Mouse (Mus musculus) urinary bladder, adult 2 months (tissue): Measurements from ENCODE around the gene Tmem132a. TPM values are rescaled to one million over a fixed set of nuclear protein-coding genes. Genes with fewer than 3 reads are reported as not detected.

ENCODE experiments used
- DNase-seq: peaks from one replicate; pipeline ENCODE4 v3.0.0; 2022; ENCODE audit warnings: low spot score
- polyA plus RNA-seq: library from polyadenylated mRNA; depleted of rRNA; stranded (reverse); fragments of >200 nt; gene quantifications from 2 replicates; pipeline ENCODE4 v1.2.3, GENCODE M21; 2012; rRNA removed

Tmem132a gene
- polyA plus RNA-seq: 14.7 and 16.5 TPM in 2 replicates

DNA sequence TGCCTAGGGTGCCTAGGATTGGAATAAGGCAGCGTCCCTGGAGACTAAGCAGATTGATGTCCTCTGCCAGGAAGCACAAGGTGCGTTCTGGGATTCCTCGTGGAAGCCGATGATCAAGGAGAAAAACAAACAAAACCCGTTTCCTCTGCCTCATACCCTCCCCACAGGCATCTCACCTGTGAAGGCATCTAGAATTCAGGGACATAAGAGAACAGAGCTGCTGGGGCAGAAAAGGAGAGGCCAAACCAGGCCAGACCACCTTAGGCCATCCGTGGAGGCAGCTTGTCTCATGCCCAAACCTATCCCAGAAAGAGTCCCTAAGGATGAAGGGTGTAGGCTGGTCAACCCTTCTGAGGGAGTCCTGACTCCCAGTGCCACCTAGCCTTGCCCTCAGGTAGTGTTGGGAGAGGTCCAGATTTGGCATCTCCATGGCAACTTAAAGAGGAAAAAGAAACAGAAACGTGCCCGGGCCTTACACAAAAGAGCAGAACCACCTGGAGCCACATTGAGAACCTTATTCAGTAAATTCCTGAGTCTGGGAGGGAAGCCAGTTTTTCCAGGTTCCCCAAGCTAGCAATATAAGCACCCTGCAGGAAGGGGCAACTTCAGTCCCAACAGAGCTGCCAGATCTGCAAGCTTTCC is at the start of gene Tmem132a:
Gene Tmem132a, minus strand, starts transcription at position 55 of the 642 bp plus-strand sequence.
- no peak for DNase-seq

DNA sequence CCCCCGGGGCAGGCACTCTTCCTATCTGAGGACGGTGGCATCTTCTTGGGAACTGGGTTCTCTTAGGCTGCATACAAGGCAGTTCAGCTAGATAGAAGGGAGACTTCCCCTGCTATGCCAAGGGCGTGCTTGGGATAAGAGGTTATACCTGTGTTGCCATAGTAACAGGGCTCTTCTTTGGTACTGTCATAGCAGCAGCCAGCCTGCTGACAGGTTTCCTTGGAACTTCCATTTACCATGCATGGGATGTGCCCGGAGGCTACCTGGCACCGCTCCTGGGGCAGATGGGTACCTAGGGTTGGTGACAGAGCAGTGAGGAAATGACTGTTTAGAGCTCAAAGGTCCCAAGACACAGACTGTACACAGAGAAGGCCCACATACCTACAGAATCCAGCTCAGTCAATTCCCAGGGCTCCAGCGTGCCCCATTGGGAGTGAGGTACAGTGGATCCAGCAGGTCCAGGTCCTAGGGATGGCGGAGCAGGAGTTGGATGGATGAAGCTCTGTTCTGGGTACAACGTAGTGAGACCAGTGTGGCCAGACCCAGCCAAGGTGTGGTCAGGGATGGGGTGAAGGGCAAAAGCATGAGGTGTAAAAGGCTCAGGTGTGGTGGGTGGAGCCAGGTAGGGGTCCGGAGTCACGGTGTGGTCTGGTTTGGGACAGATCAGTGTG is 48.7 kb upstream of the Tmem132a start:
- no peak for DNase-seq

DNA sequence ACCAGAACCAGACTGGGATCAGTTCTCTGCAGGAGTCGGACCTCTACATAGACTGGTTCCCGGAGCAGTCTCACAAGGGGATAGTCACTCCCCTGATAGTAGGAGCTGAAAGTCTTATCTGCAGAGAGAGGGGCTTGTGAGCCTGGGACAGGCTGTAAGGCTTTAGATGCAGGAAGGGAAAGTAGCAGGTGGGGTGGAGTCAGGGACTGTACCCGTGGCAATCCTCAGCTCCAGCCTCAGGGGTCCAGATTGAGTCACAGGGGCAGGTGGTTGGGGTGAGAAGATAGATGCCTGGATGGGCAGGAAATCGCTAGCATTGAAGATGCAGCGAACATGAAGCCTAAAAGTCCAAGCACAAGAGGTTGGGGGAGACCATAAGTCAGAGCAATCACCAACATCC is 46.8 kb upstream of the Tmem132a start:
- no peak for DNase-seq

DNA sequence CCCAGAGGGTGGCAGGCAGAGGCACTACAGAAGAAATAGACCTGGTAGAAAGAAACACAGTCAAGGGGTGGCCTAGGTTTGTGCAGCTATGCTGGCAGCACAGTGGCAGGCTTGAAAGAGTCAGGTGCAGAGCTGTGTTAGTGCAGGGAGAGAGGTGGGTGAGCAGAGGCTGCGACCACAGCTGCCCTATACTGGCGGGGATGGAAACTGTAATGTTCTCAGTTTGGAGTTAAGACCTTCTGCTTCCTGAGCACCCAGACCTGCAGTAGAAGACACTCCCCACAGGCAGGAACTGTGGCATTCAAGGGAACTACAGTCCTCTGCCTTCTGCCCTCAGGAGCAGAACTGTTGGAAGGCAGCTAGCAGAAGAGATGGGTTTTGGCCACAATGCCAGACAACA is 45.1 kb upstream of the Tmem132a start:
- no peak for DNase-seq

DNA sequence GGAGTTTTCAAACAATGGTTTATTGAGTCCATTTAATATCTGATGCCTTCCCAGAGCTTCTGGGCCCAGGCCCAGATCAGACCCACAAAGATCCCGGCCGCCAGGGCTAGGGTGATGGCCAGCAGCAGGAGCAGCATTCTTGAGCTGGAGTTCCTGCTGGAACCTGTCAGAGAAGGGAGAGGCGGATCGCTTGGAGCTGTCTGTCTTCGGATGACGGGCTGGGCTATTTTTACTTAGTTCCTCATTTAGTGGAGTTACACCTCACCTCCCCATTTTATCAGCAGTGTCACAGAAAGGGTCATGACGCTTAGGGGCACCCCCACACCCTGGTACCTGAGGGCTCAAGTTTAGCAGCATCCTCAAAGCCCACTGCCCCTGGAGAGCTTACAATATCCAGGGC is 44.6 kb upstream of the Tmem132a start:
- no peak for DNase-seq

DNA sequence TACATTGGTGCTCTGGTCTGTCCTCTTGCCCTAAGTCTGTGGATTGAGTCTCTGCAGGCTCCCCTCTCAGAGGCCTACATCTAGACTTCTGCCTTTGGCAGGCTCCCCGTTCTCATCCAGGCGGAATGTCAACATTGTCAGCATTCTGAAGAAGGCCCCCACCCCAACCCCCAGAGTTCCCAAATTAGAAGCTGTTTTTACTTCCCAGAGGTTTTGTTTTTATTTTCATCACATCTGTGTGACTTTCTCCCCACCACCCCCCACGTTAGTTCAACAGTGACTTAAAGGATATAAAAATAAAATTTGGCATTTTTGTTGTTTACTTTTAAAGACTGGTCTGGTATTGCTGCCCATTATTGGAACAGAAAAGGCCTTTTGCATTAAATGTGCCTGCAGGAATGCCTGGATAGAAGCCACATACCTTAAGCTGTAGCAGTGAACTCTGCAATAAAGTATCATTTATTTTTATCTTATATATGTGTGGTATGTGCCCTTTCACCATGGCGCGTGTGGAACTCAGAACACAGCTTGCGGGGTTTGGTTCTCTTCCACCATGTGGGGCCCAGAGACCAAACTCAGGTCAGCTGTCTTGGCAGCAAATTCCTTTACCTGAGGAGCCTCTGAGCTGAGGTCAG is 39.5 kb upstream of the Tmem132a start:
- DNase-seq: no peak

DNA sequence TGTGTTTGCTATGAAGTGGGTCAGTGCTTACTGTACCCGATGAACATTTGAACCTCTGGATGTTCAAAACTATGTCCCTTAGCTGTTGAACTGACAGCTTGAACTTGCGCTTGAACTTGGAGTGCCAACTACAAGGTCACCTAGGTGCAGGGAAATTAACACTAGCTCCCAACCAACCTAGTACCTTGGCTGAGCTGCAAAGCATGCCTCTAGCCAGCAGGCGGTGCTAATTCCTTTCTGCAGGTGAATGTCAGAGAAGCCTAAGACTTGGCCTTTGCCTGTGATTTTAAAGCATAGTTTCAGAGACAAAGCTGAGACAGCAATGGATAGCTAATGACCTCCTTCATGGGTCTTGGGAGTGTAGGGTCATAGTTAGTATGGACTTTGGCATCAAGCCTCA is 38.2 kb upstream of the Tmem132a start:
- DNase-seq: no peak

DNA sequence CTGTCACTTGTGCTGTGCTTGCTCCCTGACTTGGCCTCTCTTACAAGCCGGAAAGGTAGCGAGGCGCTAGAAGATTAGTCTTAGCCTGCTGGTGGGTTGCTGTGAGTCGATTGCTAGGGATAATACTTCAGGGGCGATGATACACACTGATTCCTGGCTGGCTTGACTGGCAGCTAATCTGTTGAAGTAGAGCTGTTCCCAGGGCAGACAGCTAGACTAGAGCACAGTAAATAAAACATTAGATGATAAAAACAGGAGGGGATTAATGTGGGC is 35.9 kb upstream of the Tmem132a start:
- no peak for DNase-seq

DNA sequence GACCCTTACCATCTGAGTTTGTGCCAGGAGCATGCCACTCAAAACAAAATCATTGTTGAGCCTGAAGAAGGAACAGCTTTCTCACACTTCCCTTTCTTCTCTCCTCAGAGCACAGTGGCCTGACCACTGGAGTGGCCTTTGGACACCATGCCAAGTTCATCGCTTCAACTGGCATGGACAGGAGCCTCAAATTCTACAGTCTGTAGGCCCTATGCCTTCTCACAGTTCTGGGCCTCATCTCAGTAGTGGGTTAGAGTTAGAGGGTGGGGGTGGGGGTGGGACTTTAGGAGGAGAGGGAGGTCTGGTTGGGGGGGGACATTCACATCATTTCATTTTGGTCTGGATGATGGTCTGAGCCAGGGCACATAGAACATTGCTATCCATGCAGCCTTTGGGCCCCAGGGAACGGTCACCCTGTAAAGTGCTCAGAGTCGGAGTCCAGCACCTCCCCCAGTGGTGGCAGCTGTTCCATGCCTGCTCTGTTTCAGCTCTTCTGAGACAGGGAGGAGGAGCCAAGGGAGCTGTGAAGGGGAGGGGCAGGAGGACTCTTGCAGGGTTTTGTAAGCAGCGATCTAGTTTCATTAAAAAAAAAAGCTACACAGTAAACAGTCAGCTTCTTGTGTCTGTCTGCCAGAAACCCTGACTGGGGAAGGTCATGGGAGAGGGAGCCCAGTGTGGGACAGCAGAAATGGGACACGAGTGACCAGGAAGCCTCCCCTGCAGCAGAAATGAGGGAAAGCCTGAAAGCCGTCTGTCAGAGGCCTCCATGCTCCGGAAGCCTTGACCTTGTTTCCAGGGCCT is 35.4 kb upstream of the Tmem132a start:
- no peak for DNase-seq

DNA sequence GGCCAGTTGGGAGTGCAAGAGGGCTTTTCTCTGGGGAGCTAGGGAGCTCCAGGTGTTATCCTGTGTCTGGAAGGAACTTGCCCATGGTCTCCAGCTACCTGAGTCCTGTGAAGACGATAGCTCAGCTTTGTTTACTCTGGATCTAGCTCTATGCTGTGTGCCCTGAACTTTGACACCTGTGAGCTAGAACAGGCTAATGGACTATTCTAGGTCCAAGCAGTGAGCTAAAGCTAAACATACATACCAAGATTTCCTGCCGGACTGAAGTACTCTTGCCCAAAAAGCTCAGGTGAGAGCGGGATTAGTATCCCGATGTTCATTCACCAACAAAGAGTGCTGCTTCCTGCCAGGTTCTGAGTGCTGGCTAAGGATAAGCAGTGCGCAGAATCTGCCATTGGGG is 34.8 kb upstream of the Tmem132a start:
- DNase-seq: no peak

DNA sequence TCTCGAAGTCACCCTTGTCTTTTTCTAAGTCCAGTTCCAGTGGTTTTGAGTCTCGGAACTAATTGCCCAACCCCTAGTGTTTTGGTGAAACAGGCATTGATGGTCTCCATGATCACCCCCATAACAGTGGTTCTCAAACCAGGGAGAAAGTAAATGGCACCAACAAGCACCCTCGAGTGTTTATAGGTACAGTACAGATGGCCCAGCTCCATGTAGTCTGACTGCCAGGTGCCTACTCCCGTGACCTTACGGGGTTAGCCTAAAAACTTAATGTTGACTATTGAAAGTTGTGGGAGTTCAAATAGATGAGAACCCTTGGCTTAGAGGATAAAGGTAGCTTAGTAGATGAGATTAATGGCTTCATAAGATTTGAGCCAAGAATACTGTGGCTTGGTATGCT is 31.3 kb upstream of the Tmem132a start:
- DNase-seq: no peak

DNA sequence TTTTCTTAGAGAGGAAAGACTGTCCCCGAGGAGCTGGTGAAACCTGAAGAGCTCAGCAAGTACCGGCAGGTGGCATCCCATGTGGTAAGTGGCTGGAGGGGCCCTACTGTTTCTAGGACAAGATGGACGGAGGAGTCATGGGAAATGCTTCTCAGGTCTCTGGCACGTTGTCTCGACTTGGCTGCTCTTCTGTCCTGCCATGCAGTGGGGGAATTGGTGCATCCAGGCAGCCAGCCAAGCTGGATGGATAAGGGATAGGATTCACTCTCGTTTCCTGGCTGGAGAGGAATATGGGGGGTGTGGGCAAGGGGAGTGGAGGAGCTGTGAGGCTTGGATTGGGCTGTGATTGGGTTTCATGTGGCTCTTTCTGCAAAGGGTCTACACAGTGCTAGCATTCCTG is 30.6 kb upstream of the Tmem132a start:
- no peak for DNase-seq

DNA sequence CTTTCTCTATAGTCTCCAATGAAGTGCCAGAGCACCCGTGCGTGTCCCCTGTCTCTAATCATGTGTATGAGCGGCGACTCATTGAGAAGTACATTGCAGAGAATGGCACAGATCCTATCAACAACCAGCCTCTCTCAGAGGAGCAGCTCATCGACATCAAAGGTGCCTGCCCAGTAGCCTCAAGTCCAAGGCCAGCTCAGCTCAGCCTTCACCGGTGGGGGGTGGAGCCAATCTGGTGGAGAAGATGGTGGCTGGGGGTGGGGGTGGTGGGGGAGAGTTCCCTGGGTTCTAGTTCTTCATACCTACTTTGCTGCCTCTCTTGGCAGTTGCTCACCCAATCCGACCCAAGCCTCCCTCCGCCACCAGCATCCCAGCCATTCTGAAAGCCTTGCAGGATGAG is 27.8 kb upstream of the Tmem132a start:
- no peak for DNase-seq

DNA sequence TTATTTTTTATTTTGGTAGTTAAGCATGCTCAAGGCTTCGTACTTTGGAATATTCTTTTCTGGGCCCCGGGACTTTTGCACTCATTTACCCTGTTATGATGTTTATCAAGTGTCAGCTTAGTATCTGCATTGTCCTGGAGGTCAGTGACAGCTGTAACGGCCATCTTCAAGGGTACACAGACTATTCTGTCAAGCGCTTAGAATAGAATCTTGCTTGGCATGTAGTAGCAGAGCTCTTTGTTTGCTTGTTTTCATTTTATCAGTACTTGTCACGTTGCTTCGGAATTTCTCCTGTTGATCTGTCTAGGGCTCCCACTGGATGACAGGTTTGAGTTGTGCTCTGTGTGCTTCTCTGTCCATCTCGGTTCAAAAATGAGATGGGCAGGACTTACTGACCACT is 27.1 kb upstream of the Tmem132a start:
- no peak for DNase-seq

DNA sequence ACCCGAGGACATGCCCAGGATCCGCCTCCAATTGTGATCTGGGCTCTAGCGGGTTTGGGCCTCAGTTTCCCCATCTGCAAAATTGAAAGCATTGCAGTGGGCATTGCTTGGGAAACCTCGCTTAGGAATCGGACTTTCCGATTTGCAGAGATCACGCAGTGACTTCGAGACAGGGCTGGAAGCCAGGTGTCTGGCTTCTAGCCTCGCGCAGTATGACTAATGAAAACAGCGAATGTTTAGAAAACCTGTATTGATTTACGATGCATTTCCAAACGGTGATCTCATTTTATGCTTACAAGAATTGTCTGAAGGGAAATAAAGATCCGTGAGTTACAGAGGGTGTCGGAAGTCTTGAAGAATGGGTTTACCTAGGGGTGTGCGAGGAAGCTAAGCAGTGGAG is 26.0 kb upstream of the Tmem132a start:
- no peak for DNase-seq

DNA sequence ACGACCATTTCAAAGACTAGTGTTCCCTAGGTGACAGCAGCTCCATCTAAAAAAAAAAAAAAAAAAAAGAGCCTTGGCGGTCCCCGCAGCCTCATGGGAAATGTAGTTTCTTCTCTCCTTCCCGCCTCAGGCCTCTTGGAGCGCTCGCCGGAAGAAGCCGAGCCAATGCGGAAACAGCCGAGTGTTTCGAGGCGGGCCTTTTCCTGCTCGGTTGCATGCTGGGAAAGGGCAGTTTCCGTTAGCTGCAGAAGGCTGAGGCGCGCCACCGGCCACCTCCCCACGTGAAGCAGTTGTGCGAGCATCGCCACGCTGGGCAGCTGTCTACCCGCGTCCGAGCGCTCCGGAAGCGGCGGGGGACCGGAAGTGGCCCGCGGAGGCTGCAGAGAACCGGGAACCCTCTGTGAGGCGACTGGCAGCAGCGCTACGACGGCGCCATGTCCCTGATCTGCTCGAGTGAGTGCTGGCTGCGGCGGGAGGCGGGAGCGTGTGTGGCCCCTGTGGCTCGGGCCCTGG is 25.3 kb upstream of the Tmem132a start, which contains the start of gene Prpf19:
Gene Prpf19, plus strand, starts transcription at position 216 of the 513 bp plus-strand sequence.
- DNase-seq: peak; percentile 89

DNA sequence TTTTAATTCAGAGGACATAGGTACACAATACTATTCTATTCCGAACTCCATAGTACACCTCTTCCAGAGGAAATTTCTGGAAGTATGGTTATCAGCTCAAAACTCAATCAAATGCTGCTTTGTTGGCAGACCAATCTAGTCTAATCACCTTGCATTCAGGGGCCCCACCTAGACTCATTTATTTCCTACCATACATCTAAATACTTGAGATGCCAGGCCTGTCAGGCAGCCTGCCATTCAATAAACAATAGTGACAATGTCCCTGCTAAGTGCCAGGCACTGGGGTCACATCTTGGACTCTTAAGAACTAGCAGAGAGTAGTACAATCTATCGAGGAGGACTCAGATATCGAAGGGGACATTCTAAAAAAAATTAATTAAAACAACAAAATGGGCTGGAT is 22.5 kb upstream of the Tmem132a start:
- DNase-seq: no peak

DNA sequence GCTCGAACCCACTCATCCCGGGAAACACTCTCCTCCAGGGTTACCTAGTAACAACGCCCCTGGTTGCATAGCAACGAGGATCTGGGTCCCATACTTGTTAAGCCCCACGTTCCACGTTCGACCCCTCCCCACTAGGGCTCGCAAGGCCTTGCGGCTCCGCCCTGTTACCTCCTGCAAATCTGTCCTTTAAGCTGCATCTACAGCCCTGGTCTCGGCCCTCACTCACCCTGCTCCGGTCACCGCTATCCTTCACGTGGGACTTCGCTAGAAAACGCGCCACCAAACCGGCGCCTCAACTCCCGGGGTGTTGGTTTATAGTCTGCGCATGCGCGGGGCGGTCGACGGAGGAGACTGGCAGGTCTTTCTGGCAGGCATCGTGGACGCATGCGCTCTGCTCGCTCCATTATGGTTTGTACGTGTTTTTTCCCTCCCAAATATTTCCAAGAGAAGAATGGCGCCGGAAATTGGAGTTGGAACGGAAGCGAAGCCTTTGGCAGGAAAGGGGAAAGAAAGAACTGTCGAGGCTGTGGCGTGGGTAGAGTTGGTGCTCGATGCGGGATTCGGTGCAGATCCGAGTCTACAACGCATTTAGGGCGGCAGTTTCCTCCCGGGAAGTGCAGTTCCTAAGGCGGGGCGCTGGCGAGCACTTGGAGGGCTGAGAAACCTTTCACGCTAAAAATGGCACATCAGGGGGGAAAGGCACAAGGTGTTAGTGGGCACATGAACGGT is 11.8 kb upstream of the Tmem132a start, which contains the start of gene Tmem109:
Gene Tmem109, minus strand, starts transcription at position 576 of the 729 bp plus-strand sequence.
- DNase-seq: peak; percentile 80

DNA sequence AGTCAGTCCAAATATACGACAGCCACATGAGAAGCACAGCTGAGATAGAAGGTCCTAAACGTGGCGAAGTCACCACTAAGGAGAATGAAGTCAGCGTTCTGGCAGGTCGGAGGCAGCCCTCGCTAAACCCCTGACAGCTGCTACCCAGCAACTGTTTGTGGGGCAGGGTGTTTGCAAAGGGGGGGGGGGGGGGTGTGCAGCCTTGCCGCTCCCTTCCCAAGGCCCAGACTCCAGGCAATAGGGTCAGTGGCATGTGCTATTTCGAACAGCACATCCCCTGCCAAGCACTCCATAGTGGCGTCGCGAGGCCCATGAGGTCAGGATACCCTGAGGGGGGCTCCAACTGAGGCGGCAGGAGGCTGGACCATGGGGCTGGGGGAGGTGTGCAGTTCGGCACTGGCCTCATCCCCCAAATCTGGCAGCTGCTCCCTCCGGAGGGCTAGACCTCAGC is 11.3 kb upstream of the Tmem132a start:
- DNase-seq: peak; percentile 32

DNA sequence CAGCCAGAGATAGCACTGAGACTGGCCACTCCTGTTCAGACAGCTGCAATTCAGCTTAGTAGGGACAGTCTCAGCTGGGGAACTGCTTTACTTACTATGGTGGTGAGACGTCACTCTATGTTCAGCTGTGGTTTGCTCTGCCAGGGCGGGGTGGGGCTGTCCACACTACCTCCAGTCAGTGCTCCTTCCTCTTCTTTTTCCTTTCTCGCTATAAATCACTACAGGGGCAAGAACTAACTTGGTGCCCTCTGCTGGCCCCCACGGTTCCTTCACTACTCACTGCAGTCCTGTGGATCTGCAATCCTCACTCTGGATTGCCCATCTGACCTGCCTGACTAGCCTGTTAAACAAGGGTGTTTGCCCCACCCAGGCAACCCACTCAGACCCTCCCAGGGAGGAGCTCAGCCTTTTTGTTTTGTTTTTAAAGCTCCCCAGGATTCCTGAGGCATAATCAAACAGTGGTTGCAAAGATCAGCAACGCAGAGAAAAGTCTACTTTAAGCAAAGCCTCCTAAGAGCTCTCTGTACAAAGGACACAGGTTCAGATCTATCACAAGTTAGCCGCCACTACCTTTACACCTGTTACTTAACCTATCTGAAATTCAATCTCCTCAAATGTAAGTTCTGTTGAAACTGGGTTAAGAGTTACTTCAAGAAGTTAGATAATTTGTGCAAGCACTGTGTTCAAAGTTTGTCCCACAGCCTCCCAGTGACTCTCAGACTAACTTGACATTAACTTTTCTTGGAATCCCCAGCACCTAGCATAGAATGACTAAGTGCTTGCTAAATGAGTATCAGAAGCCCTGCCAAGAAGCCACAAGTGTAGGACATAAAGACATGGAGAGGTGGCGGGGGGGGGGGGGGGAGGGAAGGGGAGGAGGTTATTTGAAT is 10.6 kb upstream of the Tmem132a start:
- DNase-seq: peak; percentile 46
